Mouse (Mus musculus): ENCODE measurements around the gene Fgf10. TPM values are rescaled to one million over a fixed set of nuclear protein-coding genes. Genes with fewer than 3 reads are reported as not detected.

Gene Fgf10
- polyA plus RNA-seq (2012; rRNA removed): 3.7 and 4.5 TPM in 2 replicates

DNA sequence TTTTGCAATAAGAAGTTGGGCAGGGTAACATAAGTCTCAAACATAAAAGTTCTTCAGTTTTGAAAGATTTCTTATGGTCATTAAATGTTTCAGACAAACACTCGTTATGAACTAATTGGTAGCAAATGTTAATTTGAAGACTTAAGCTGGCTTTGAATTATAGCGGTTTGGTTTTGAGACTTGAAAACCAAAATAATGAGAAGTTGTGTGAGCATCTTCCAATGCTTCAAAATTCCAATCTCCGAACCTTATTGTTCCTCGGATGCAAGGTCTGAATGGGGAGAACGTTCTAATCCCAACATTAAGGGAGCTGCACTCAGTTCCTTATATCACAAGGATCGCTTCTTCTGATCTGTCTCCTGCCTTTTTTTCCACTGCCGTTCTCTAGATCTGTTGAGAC lies at the start of gene Fgf10:
Fgf10 (plus strand) TSS at position 301 of the 400 bp plus-strand sequence.
- DNase-seq: no peak
- Histone ChIP-seq H3K4me3 (replicated peaks; ENCODE audit: extremely low read depth, low read depth, low read length) (no peak within 1 kb of the TSS), H3K4me1 (ENCODE audit: control insufficient read depth, insufficient read depth, low read length) (no peaks in the 10 kb centered on the region)
- WGBS: 85% methylated on average over 7 of the region's 7 CpGs
- TF ChIP-seq CTCF (IDR thresholded peaks at IDR 0.05; ENCODE audit: insufficient read depth, low read length): no peak
- no peak for TF ChIP-seq POLR2A (IDR thresholded peaks at IDR 0.05; ENCODE audit: borderline replicate concordance, extremely low read depth, low read depth, low read length)

DNA sequence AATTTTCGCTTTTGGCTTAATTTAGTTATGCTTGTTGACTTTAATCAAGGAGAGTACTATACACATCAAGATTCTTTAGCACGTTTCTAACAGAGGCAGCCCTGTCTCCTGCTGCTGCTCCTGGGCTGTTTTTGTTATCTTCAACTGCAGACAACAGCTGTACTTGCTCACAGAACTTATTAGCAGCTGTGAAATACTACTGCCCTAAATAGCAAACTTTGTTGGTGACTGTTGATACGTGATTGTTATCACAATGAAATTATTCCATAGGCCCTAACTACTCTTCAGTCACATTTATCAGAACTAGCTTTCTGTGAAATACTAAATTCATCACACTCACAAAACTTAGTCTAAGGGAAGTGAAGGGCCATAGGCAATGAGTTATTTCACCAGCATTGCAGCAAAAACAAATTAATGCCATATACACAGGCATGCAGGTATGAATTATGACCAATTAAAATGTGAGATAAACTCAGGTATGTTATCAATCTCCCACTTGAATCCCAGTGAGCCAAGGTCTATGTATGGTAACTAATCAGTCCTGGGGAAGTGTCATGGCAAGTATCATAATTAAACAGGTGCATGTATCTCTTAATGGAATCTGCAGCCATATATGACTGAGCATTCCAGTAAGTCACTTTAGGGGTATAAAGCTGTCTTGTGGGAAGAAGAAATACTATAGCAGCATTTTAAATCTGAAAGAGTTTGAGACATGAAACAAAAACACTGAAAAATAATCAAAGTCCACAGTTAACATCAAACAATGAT lies 39.7 kb upstream of the Fgf10 start:
- no peaks in the 10 kb centered on the region for H3K4me1 ChIP-seq (ENCODE audit: control insufficient read depth, insufficient read depth, low read length)
- WGBS: 37% methylated on average over 3 of the region's 3 CpGs
- no peak for DNase-seq
- TF ChIP-seq POLR2A (IDR thresholded peaks at IDR 0.05; ENCODE audit: borderline replicate concordance, extremely low read depth, low read depth, low read length) (no peak), CTCF (IDR thresholded peaks at IDR 0.05; ENCODE audit: insufficient read depth, low read length) (no peak)
- no peak overlapping the region for H3K4me3 ChIP-seq (replicated peaks; ENCODE audit: extremely low read depth, low read depth, low read length)

DNA sequence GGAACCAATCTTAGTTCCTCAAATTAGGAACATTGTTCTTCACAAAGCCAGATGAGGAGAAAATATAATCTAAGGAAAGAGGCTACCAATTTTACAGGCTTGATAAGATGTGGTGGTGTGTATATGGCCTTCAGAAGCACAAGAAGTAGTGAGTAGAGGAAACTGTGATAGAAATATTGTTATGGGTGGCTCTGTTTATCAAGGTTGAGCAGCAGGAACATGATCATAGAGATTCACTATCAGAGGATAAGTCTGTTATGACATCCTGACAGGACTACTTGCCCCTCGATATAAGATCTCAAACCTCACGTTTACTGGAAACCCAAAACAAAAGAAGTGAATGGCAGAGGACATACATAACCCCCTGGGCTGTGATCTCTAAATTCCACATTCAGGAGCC lies 38.1 kb upstream of the Fgf10 start:
- no peaks in the 10 kb centered on the region for H3K4me1 ChIP-seq (ENCODE audit: control insufficient read depth, insufficient read depth, low read length)
- H3K4me3 ChIP-seq (replicated peaks; ENCODE audit: extremely low read depth, low read depth, low read length): no peak overlapping the region
- 78% methylated on average over 2 of the region's 2 CpGs for WGBS
- TF ChIP-seq CTCF (IDR thresholded peaks at IDR 0.05; ENCODE audit: insufficient read depth, low read length) (no peak), POLR2A (IDR thresholded peaks at IDR 0.05; ENCODE audit: borderline replicate concordance, extremely low read depth, low read depth, low read length) (no peak)
- no peak for DNase-seq

DNA sequence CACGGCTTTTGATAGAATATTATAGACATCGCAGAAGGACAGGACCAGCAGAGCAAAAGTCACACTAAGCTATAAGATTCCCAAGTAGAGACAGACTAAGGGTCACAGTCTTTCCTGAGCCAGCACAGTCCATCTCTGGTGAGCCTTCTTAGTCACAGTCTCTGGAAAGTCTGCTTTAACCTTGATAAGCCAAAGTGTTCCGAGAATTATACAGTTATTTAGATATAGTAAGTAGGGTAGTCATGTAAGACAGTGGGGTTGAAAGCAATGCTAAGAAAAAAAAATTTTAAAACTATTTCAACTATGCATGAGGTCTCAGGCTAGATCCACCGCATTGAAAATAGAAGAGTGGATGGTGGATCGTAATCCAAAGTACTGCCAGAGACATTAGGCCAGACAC lies 33.5 kb upstream of the Fgf10 start:
- TF ChIP-seq POLR2A (IDR thresholded peaks at IDR 0.05; ENCODE audit: borderline replicate concordance, extremely low read depth, low read depth, low read length) (no peak), CTCF (IDR thresholded peaks at IDR 0.05; ENCODE audit: insufficient read depth, low read length) (no peak)
- 92% methylated on average over 5 of the region's 5 CpGs for WGBS
- no peaks in the 10 kb centered on the region for H3K4me1 ChIP-seq (ENCODE audit: control insufficient read depth, insufficient read depth, low read length)
- H3K4me3 ChIP-seq (replicated peaks; ENCODE audit: extremely low read depth, low read depth, low read length): no peak overlapping the region
- no peak for DNase-seq

DNA sequence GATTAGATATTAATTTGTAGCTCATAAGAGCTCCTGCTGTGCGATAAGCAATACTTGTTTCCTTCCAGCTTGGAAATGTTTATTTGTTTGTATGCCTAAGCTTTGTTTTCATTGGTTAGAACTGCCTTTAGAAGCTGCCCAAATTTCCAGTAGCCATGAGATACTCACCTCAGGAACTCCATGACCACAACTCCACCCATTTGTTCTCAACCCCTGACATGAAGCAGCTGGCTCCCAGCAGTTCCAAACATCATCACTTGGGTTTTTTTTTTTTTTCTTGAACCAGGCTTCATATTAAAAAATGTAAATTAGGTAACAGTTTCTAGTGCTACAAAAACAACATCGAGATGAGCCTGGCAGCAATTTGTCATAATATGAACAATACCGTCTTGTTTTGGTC lies 27.0 kb upstream of the Fgf10 start:
- Histone ChIP-seq H3K4me3 (replicated peaks; ENCODE audit: extremely low read depth, low read depth, low read length) (no peak overlapping the region), H3K4me1 (ENCODE audit: control insufficient read depth, insufficient read depth, low read length) (no peaks in the 10 kb centered on the region)
- DNase-seq: no peak
- 64% methylated on average over 3 of the region's 3 CpGs for WGBS
- TF ChIP-seq POLR2A (IDR thresholded peaks at IDR 0.05; ENCODE audit: borderline replicate concordance, extremely low read depth, low read depth, low read length): no peak

DNA sequence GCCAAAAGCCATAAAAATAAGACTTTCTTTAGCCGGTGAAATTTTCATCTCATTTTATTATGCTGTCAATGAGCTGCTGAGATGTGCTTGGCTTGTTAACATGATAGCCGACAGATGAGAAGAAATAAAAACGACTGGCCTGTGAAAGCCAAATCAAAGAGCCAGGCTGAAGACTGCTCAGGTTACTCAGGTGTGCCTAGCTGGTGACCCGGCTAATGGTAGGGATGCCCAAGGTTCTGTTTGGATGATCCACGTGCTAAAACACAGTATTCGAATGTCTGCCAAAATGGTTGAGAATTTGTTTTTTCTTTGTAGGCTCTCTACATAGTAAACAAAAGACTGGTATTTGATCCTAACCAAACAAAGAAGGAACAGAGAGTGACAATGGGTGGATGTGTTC lies 26.5 kb upstream of the Fgf10 start:
- no peak for TF ChIP-seq POLR2A (IDR thresholded peaks at IDR 0.05; ENCODE audit: borderline replicate concordance, extremely low read depth, low read depth, low read length)
- no peak for TF ChIP-seq CTCF (IDR thresholded peaks at IDR 0.05; ENCODE audit: insufficient read depth, low read length)
- Histone ChIP-seq H3K4me3 (replicated peaks; ENCODE audit: extremely low read depth, low read depth, low read length) (no peak overlapping the region), H3K4me1 (ENCODE audit: control insufficient read depth, insufficient read depth, low read length) (no peaks in the 10 kb centered on the region)
- no peak for DNase-seq
- 63% methylated on average over 6 of the region's 6 CpGs for WGBS

DNA sequence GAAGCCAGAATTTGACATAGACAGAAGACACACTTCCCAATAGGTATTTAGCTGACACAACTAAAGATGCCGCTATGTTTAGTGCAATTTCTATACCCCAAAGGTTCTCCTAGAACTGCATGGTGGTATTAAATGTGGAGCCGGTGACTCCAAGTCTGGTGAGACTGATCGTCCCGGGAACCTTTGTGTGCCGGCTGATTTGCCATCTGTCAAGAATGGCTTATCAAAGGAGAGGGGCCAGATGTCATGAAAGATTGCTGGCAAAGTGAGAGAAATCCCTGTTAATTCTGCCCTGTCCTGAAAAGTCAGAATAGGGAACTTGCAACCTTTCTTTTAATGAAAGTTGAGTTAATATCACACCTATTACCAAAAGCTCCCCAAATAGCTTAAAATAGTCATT lies 12.6 kb upstream of the Fgf10 start:
- Histone ChIP-seq H3K4me3 (replicated peaks; ENCODE audit: extremely low read depth, low read depth, low read length) (no peak overlapping the region), H3K4me1 (ENCODE audit: control insufficient read depth, insufficient read depth, low read length) (no peaks in the 10 kb centered on the region)
- DNase-seq: no peak
- 63% methylated on average over 5 of the region's 5 CpGs for WGBS
- no peak for TF ChIP-seq POLR2A (IDR thresholded peaks at IDR 0.05; ENCODE audit: borderline replicate concordance, extremely low read depth, low read depth, low read length)
- no peak for TF ChIP-seq CTCF (IDR thresholded peaks at IDR 0.05; ENCODE audit: insufficient read depth, low read length)

DNA sequence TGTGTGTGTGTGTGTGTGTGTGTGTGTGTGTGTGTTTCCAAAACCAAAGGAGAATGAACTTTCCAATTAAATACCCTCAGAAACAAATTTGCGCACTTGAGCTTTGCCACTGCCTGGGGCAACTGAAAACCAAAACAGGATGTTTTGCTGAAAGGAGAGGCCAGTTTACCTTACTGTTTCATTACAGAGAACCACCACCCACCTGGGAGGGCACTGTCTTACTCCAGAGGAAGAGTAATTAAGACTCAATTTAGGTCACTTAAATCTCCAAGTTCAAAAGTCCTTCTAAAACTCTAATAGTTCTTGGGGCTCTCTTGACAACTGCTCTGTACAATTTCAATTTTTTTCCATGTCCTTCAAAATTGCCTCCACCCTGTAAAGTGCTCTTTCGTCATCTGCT lies 11.6 kb upstream of the Fgf10 start:
- TF ChIP-seq POLR2A (IDR thresholded peaks at IDR 0.05; ENCODE audit: borderline replicate concordance, extremely low read depth, low read depth, low read length): no peak
- no peak for TF ChIP-seq CTCF (IDR thresholded peaks at IDR 0.05; ENCODE audit: insufficient read depth, low read length)
- no peak overlapping the region for H3K4me3 ChIP-seq (replicated peaks; ENCODE audit: extremely low read depth, low read depth, low read length)
- no peaks in the 10 kb centered on the region for H3K4me1 ChIP-seq (ENCODE audit: control insufficient read depth, insufficient read depth, low read length)
- WGBS: 85% methylated on average over 2 of the region's 2 CpGs
- no peak for DNase-seq

DNA sequence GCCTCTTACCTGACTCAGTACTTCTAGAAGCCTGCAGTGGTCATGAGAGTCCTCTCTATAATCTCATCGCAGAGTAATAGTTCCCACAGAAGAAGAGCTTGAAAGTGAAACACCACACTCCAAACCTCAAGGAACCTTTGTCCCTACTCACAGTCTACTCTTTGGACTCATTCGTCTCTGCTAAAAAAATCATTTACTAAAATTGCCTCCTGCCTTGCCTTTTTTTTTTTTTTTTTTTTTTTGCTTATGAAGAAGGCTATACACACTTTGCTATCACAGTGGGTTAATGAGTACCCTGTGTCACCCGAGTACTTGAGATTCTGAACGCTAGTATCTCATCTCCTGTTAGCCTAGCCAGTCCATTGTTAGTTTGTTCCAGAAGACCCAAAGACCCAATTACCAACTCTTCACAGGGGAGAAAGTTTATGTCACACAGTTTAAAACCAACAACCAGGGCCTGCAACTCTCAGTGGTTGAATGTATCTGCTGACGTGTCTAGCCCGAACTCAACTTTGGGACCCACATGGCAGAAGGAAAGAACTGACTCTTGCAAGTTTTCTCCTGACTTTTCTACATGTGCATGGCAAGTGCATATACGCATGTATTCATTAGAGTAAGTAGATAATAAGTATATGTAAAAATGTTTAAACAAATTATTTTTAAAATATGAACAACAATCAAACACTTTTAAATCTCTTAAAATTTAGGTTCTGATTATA lies 10.8 kb upstream of the Fgf10 start:
- WGBS: 83% methylated on average over 7 of the region's 7 CpGs
- DNase-seq: no peak
- TF ChIP-seq CTCF (IDR thresholded peaks at IDR 0.05; ENCODE audit: insufficient read depth, low read length) (no peak), POLR2A (IDR thresholded peaks at IDR 0.05; ENCODE audit: borderline replicate concordance, extremely low read depth, low read depth, low read length) (no peak)
- Histone ChIP-seq H3K4me1 (ENCODE audit: control insufficient read depth, insufficient read depth, low read length) (no peaks in the 10 kb centered on the region), H3K4me3 (replicated peaks; ENCODE audit: extremely low read depth, low read depth, low read length) (no peak overlapping the region)

DNA sequence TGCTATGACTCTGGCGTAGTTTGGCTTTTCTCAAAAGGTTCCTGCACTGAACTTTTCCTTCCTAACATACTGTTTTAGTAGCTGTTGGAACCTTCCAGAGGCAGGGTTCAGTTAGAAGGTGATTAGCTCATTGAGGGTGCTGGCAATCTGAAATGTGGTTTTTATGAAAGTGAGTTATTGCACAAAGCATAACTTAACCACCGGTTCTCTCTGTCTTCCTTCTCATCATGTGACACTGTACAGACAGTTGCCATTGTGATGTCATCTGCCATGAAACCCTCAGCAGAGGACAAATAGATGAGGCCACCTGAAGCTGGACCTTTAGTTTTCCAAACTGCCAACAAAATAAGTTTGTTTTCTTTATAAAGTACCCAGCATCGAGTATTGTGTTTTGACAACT lies 7.9 kb upstream of the Fgf10 start:
- DNase-seq: no peak
- no peak for TF ChIP-seq POLR2A (IDR thresholded peaks at IDR 0.05; ENCODE audit: borderline replicate concordance, extremely low read depth, low read depth, low read length)
- TF ChIP-seq CTCF (IDR thresholded peaks at IDR 0.05; ENCODE audit: insufficient read depth, low read length): no peak
- Histone ChIP-seq H3K4me1 (ENCODE audit: control insufficient read depth, insufficient read depth, low read length) (no peaks in the 10 kb centered on the region), H3K4me3 (replicated peaks; ENCODE audit: extremely low read depth, low read depth, low read length) (no peak overlapping the region)
- 69% methylated on average over 3 of the region's 3 CpGs for WGBS
